Mouse (Mus musculus): ENCODE results near the gene Taf3. TPM values are rescaled to one million over a fixed set of nuclear protein-coding genes. Genes with fewer than 3 reads are reported as not detected.

Taf3 gene
- polyA plus RNA-seq, 1 experiment from 2014 or later, result 9.4 TPM

GRCm38 (mm10) chr2:9878564-9879081 lies 169.8 kb downstream of the Taf3 start:
- Histone ChIP-seq H3K27me3 (ENCODE audit: control insufficient read depth, insufficient read depth, low read length) (peaks cover 58% of the 10 kb centered on the region), H3K4me2 (ENCODE audit: low read length) (peak overlapping the region; percentile 95), H3K9me3 (ENCODE audit: control insufficient read depth, low read length) (no peaks in the 10 kb centered on the region), H3K27ac (replicated peaks in 1 of 2; ENCODE audit: control insufficient read depth in 1 of 2, insufficient read depth in 1 of 2, low read depth in 2 of 2, low read length in 2 of 2) (peak overlapping the region; percentile 6 to 48; a peak in 3 of 4 replicates), H3K4me1 (ENCODE audit: control insufficient read depth in 2 of 2, insufficient read depth in 2 of 2, low read length in 2 of 2) (peaks cover 18 to 32% of the 10 kb centered on the region in 2 experiments), H3K4me3 (ENCODE audit: control insufficient read depth in 1 of 2, insufficient read depth in 1 of 2, low read depth in 1 of 2, low read length in 2 of 2) (peak overlapping the region; percentile 55 to 60), H3K36me3 (ENCODE audit: control insufficient read depth, insufficient read depth, low read length) (no peaks in the 10 kb centered on the region), H3K9ac (ENCODE audit: low read length) (peak overlapping the region; percentile 62)
- WGBS, result under 1% methylated on average over 31 of the region's 33 CpGs
- peak; percentile 19; the same call in 1 of the 2 replicates for ATAC-seq (ENCODE audit: insufficient number of reproducible peaks, insufficient read depth, low FRiP score, low read depth)

- H3K27me3 ChIP-seq (ENCODE audit: control insufficient read depth, insufficient read depth, low read length), result peaks cover 61% of the 10 kb centered on the region
- no peaks in the 10 kb centered on the region for H3K36me3 ChIP-seq (ENCODE audit: control insufficient read depth, insufficient read depth, low read length)
- no peaks in the 10 kb centered on the region for H3K9me3 ChIP-seq (ENCODE audit: control insufficient read depth, low read length)
- peak overlapping the region; percentile 95 for H3K4me2 ChIP-seq (ENCODE audit: low read length)
- no peak for ATAC-seq (ENCODE audit: insufficient number of reproducible peaks, insufficient read depth, low FRiP score, low read depth)
- peak overlapping the region; percentile 6 to 48 for H3K27ac ChIP-seq (replicated peaks in 1 of 2; ENCODE audit: control insufficient read depth in 1 of 2, insufficient read depth in 1 of 2, low read depth in 2 of 2, low read length in 2 of 2)
- peaks cover 16 to 28% of the 10 kb centered on the region in 2 experiments; a peak in 3 of 4 replicates for H3K4me1 ChIP-seq (ENCODE audit: control insufficient read depth in 2 of 2, insufficient read depth in 2 of 2, low read length in 2 of 2)
- H3K4me3 ChIP-seq (ENCODE audit: control insufficient read depth in 1 of 2, insufficient read depth in 1 of 2, low read depth in 1 of 2, low read length in 2 of 2), result peak overlapping the region; percentile 55 to 60
- H3K9ac ChIP-seq (ENCODE audit: low read length), result peak overlapping the region; percentile 62
- WGBS, result under 1% methylated on average over 19 of the region's 19 CpGs
These were observed 170.3 kb downstream of the Taf3 start for GRCm38 (mm10) chr2:9877966-9878563.

GRCm38 (mm10) chr2:9877326-9877690 lies 171.1 kb downstream of the Taf3 start:
- under 1% methylated on average over 35 of the region's 35 CpGs for WGBS
- no peaks in the 10 kb centered on the region for H3K9me3 ChIP-seq (ENCODE audit: control insufficient read depth, low read length)
- ATAC-seq (ENCODE audit: insufficient number of reproducible peaks, insufficient read depth, low FRiP score, low read depth), result no peak

GRCm38 (mm10) chr2:9876621-9877325 lies 171.6 kb downstream of the Taf3 start:
- WGBS, result 6% methylated on average over 31 of the region's 31 CpGs
- H3K4me3 ChIP-seq (ENCODE audit: control insufficient read depth in 1 of 2, insufficient read depth in 1 of 2, low read depth in 1 of 2, low read length in 2 of 2), result peak overlapping the region; percentile 55 to 60
- ATAC-seq (ENCODE audit: insufficient number of reproducible peaks, insufficient read depth, low FRiP score, low read depth), result no peak
- peaks cover 62% of the 10 kb centered on the region for H3K27me3 ChIP-seq (ENCODE audit: control insufficient read depth, insufficient read depth, low read length)
- peak overlapping the region; percentile 95 for H3K4me2 ChIP-seq (ENCODE audit: low read length)
- no peaks in the 10 kb centered on the region for H3K36me3 ChIP-seq (ENCODE audit: control insufficient read depth, insufficient read depth, low read length)
- peaks cover 15 to 20% of the 10 kb centered on the region in 2 experiments for H3K4me1 ChIP-seq (ENCODE audit: control insufficient read depth in 2 of 2, insufficient read depth in 2 of 2, low read length in 2 of 2)
- no peaks in the 10 kb centered on the region for H3K9me3 ChIP-seq (ENCODE audit: control insufficient read depth, low read length)
- H3K9ac ChIP-seq (ENCODE audit: low read length), result peak overlapping the region; percentile 62
- H3K27ac ChIP-seq (replicated peaks in 1 of 2; ENCODE audit: control insufficient read depth in 1 of 2, insufficient read depth in 1 of 2, low read depth in 2 of 2, low read length in 2 of 2), result no peak overlapping the region

More at GRCm38 (mm10) chr2:9877326-9877690, 171.1 kb downstream of the Taf3 start:
- no peak overlapping the region for H3K27ac ChIP-seq (replicated peaks in 1 of 2; ENCODE audit: control insufficient read depth in 1 of 2, insufficient read depth in 1 of 2, low read depth in 2 of 2, low read length in 2 of 2)
- H3K36me3 ChIP-seq (ENCODE audit: control insufficient read depth, insufficient read depth, low read length), result no peaks in the 10 kb centered on the region
- H3K4me2 ChIP-seq (ENCODE audit: low read length), result peak overlapping the region; percentile 95
- H3K27me3 ChIP-seq (ENCODE audit: control insufficient read depth, insufficient read depth, low read length), result peaks cover 64% of the 10 kb centered on the region
- H3K9ac ChIP-seq (ENCODE audit: low read length), result peak overlapping the region; percentile 62
- peak overlapping the region; percentile 55 to 60 for H3K4me3 ChIP-seq (ENCODE audit: control insufficient read depth in 1 of 2, insufficient read depth in 1 of 2, low read depth in 1 of 2, low read length in 2 of 2)
- peaks cover 13 to 24% of the 10 kb centered on the region in 2 experiments; a peak in 3 of 4 replicates for H3K4me1 ChIP-seq (ENCODE audit: control insufficient read depth in 2 of 2, insufficient read depth in 2 of 2, low read length in 2 of 2)

GRCm38 (mm10) chr2:9875676-9876357 lies 172.6 kb downstream of the Taf3 start:
- Histone ChIP-seq H3K9ac (ENCODE audit: low read length) (0 out of 2 replicates have a peak overlapping the region, but pooled peaks have one; percentile 62), H3K27me3 (ENCODE audit: control insufficient read depth, insufficient read depth, low read length) (peaks cover 59% of the 10 kb centered on the region), H3K4me1 (ENCODE audit: control insufficient read depth in 2 of 2, insufficient read depth in 2 of 2, low read length in 2 of 2) (peaks cover 13 to 20% of the 10 kb centered on the region in 2 experiments), H3K4me3 (ENCODE audit: control insufficient read depth in 1 of 2, insufficient read depth in 1 of 2, low read depth in 1 of 2, low read length in 2 of 2) (peak overlapping the region in 1 of 2 experiments; percentile 55; a peak in 1 of 4 replicates), H3K27ac (replicated peaks in 1 of 2; ENCODE audit: control insufficient read depth in 1 of 2, insufficient read depth in 1 of 2, low read depth in 2 of 2, low read length in 2 of 2) (no peak overlapping the region), H3K4me2 (ENCODE audit: low read length) (peak overlapping the region; percentile 95), H3K9me3 (ENCODE audit: control insufficient read depth, low read length) (no peaks in the 10 kb centered on the region), H3K36me3 (ENCODE audit: control insufficient read depth, insufficient read depth, low read length) (no peaks in the 10 kb centered on the region)
- WGBS, result 35% methylated on average over 12 of the region's 12 CpGs
- no peak for ATAC-seq (ENCODE audit: insufficient number of reproducible peaks, insufficient read depth, low FRiP score, low read depth)

GRCm38 (mm10) chr2:9875220-9875619 lies 173.2 kb downstream of the Taf3 start:
- peak overlapping the region in 1 of 2 experiments; percentile 15; a peak in 1 of 4 replicates for H3K4me3 ChIP-seq (ENCODE audit: control insufficient read depth in 1 of 2, insufficient read depth in 1 of 2, low read depth in 1 of 2, low read length in 2 of 2)
- ATAC-seq (ENCODE audit: insufficient number of reproducible peaks, insufficient read depth, low FRiP score, low read depth), result no peak
- H3K27me3 ChIP-seq (ENCODE audit: control insufficient read depth, insufficient read depth, low read length), result peaks cover 54% of the 10 kb centered on the region
- H3K9ac ChIP-seq (ENCODE audit: low read length), result no peak overlapping the region
- H3K36me3 ChIP-seq (ENCODE audit: control insufficient read depth, insufficient read depth, low read length), result no peaks in the 10 kb centered on the region
- peak overlapping the region; percentile 95 for H3K4me2 ChIP-seq (ENCODE audit: low read length)
- peaks cover 13 to 18% of the 10 kb centered on the region in 2 experiments for H3K4me1 ChIP-seq (ENCODE audit: control insufficient read depth in 2 of 2, insufficient read depth in 2 of 2, low read length in 2 of 2)
- H3K9me3 ChIP-seq (ENCODE audit: control insufficient read depth, low read length), result no peaks in the 10 kb centered on the region
- 11% methylated on average over 4 of the region's 4 CpGs for WGBS
- no peak overlapping the region for H3K27ac ChIP-seq (replicated peaks in 1 of 2; ENCODE audit: control insufficient read depth in 1 of 2, insufficient read depth in 1 of 2, low read depth in 2 of 2, low read length in 2 of 2)

Data from heart, embryonic 14.5 days (tissue).